Mouse (Mus musculus): ENCODE results near the gene Naif1.

DNA sequence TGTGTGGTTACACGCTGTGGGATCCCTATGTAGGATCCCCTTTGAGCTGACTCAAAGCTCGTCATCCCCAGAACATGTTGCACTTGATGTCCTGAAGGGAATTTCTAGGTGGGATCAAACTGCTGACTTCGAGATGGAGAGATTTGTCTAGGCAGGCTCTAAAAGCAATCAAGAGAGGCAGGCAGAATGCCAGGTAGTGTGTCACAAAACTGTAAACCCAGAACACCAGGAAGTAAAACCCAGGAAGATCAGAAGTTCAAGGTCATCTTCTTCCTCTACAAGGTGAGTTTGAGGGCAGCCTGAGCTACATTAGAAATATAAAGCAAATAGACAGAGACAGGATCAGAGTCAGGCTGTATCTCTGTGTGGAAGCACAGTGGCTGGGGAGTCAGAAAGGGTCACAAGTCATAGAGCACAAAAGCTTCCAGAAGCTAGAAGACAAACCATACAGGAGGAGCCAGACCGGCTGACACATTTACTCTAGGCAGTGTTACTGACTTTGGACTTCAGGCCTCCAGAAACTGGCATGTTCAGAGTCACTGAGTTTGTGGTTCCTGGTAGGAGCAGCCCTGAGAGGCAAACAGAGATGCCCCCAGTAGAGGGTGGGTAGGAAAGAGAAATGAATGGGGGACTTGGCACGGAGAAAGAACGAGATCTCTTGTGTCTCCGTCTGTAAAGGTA is 43.0 kb upstream of the Naif1 start:
- no peak for TF ChIP-seq USF1 (IDR thresholded peaks at IDR 0.05; ENCODE audit: low read depth)
- TF ChIP-seq POLR2A (IDR thresholded peaks at IDR 0.05; ENCODE audit: insufficient read length, low read depth) = no peak
- TF ChIP-seq TCF3 (IDR thresholded peaks at IDR 0.05; ENCODE audit: insufficient read length, low read depth) = no peak
- no peak for TF ChIP-seq CEBPB (IDR thresholded peaks at IDR 0.05; ENCODE audit: insufficient read depth, poor library complexity, severe bottlenecking)
- no peak for TF ChIP-seq MYOG (IDR thresholded peaks at IDR 0.05; ENCODE audit: control insufficient read depth in 1 of 3, insufficient read depth in 1 of 3, insufficient read length in 2 of 3, low read depth in 2 of 3)
- no peak for TF ChIP-seq E2F4 (IDR thresholded peaks at IDR 0.05; ENCODE audit: insufficient read depth)
- no peak for TF ChIP-seq POLR2AphosphoS2 (IDR thresholded peaks at IDR 0.05; ENCODE audit: insufficient read length, low read depth)
- TF ChIP-seq TCF12 (IDR thresholded peaks at IDR 0.05; ENCODE audit: insufficient read depth, poor library complexity, severe bottlenecking) = no peak
- TF ChIP-seq MYOD1 (IDR thresholded peaks at IDR 0.05; ENCODE audit: control insufficient read depth in 1 of 3, insufficient read length in 2 of 3, low read depth in 2 of 3) = no peak
- TF ChIP-seq SRF (IDR thresholded peaks at IDR 0.05; ENCODE audit: control insufficient read depth, insufficient read length, low read depth) = no peak
- TF ChIP-seq MAX (IDR thresholded peaks at IDR 0.05; ENCODE audit: low read depth) = no peak

Data from myocyte (in vitro differentiated cells).